Mouse (Mus musculus): ENCODE measurements at regions not wholly inside any gene's neighbourhood (a gene's known extent, or its start where the extent isn't known, plus 50 kb on each side); places are given as distances from the start of the nearest gene placed in this dataset.

- no peak overlapping the region for H3K4me2 ChIP-seq (ENCODE audit: low read depth, low read length, severe bottlenecking)
These were observed 233.8 kb downstream of the Sipa1l2 start for GRCm38 (mm10) chr8:125335575-125336370.

DNA sequence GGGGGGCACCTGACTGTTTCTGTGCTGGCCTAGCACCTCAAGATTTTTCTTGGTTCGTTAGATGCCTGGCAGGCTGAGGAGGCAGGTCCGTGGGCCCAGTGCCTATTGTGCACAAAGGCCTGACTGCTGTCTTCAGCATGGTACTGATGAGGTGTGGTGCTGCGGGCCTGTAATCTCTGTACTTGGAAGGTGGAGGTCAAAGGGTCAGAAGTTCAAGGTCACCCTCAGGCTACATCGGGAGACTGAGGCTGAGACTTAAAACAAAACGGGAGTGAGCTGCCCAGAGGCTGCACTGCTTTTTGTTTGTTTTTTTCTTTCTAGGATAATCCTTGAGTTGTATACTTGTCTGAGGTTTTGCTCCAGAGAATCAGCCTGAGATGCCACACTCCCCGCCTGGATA is 234.4 kb downstream of the Sipa1l2 start:
- Histone ChIP-seq H3K4me1 (replicated peaks; ENCODE audit: control insufficient read depth, insufficient read depth, low read length) (peaks cover 14% of the 10 kb centered on the region; the same call in 1 of the 2 replicates), H3K9me3 (ENCODE audit: control insufficient read depth, low read length) (no peaks in the 10 kb centered on the region), H3K27ac (ENCODE audit: low read depth, low read length) (no peak overlapping the region), H3K4me3 (ENCODE audit: low read depth, low read length) (no peak overlapping the region), H3K9ac (ENCODE audit: low read length) (no peak overlapping the region), H3K36me3 (ENCODE audit: control insufficient read depth, insufficient read depth, low read length) (no peaks in the 10 kb centered on the region), H3K4me2 (ENCODE audit: low read depth, low read length, severe bottlenecking) (no peak overlapping the region), H3K27me3 (ENCODE audit: control insufficient read depth, insufficient read depth, low read length) (no peaks in the 10 kb centered on the region)
- WGBS: 46% methylated on average over 6 of the region's 6 CpGs
- ATAC-seq (replicated peaks; ENCODE audit: low FRiP score) (peak; percentile 18; the same call in 1 of the 2 replicates), DNase-seq (ENCODE audit: low spot score) (no peak)

More at GRCm38 (mm10) chr8:125335575-125336370, 233.8 kb downstream of the Sipa1l2 start:
- Histone ChIP-seq H3K9ac (ENCODE audit: low read length) (0 out of 2 replicates have a peak overlapping the region, but pooled peaks have one; percentile 3), H3K9me3 (ENCODE audit: control insufficient read depth, low read length) (no peaks in the 10 kb centered on the region), H3K4me3 (ENCODE audit: low read depth, low read length) (no peak overlapping the region), H3K4me1 (replicated peaks; ENCODE audit: control insufficient read depth, insufficient read depth, low read length) (peaks cover 11% of the 10 kb centered on the region; the same call in 1 of the 2 replicates), H3K27ac (ENCODE audit: low read depth, low read length) (no peak overlapping the region), H3K36me3 (ENCODE audit: control insufficient read depth, insufficient read depth, low read length) (no peaks in the 10 kb centered on the region), H3K27me3 (ENCODE audit: control insufficient read depth, insufficient read depth, low read length) (no peaks in the 10 kb centered on the region)
- 0 out of 2 replicates have a peak, but pooled peaks have one; percentile 39 for ATAC-seq (replicated peaks; ENCODE audit: low FRiP score)
- 58% methylated on average over 28 of the region's 28 CpGs for WGBS
- no peak for DNase-seq (ENCODE audit: low spot score)

DNA sequence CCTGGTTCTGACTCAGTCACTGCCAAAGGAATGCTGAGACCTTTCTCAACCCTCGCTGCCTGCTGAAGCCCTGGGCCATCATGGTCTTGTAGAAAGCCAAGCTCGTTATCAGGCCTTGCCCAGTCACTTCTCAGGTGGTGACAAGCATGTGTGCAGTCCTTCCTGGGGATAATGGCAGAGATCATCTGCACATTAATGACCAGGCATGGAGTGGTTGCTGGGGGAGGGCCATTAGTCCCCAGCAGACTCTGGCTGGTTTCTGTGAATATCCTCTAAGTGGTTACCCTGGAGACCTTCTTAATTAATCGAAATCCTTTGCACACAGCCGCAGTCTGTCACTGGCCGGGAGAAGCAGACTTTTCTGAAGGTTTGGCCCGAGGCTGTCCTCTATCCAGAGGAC is 239.0 kb downstream of the Sipa1l2 start:
- WGBS: 43% methylated on average over 6 of the region's 6 CpGs
- H3K27me3 ChIP-seq (ENCODE audit: control insufficient read depth, insufficient read depth, low read length): no peaks in the 10 kb centered on the region
- H3K36me3 ChIP-seq (ENCODE audit: control insufficient read depth, insufficient read depth, low read length): no peaks in the 10 kb centered on the region
- H3K27ac ChIP-seq (ENCODE audit: low read depth, low read length): no peak overlapping the region
- H3K4me1 ChIP-seq (replicated peaks; ENCODE audit: control insufficient read depth, insufficient read depth, low read length): peaks cover 18% of the 10 kb centered on the region
- H3K4me2 ChIP-seq (ENCODE audit: low read depth, low read length, severe bottlenecking): no peak overlapping the region
- H3K4me3 ChIP-seq (ENCODE audit: low read depth, low read length): no peak overlapping the region
- no peak overlapping the region for H3K9ac ChIP-seq (ENCODE audit: low read length)
- ATAC-seq (replicated peaks; ENCODE audit: low FRiP score) (0 out of 2 replicates have a peak, but pooled peaks have one; percentile 51), DNase-seq (ENCODE audit: low spot score) (no peak)
- no peaks in the 10 kb centered on the region for H3K9me3 ChIP-seq (ENCODE audit: control insufficient read depth, low read length)

DNA sequence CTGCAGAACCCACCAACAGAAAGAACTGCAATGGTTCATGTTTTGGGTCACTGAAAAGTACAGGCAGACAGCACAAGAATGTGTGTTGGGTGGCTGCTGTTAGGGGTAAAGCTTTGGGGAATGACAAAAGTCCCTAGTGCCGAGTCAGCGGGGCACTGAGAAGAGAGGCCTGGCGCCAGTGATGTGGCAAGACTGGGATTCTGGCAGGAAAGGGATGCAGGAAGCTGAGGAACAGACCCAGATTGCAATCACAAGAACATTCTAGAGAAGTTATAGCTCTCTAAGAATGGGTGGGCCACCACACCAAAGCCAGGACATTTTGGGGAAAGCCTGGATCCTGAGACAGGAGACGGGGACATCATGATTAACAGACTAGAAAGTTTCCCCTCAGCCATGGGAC is 241.0 kb downstream of the Sipa1l2 start:
- H3K9me3 ChIP-seq (ENCODE audit: control insufficient read depth, low read length): no peaks in the 10 kb centered on the region
- no peak overlapping the region for H3K4me2 ChIP-seq (ENCODE audit: low read depth, low read length, severe bottlenecking)
- no peak overlapping the region for H3K9ac ChIP-seq (ENCODE audit: low read length)
- ATAC-seq (replicated peaks; ENCODE audit: low FRiP score) (no peak), DNase-seq (ENCODE audit: low spot score) (no peak)
- 89% methylated on average over 4 of the region's 4 CpGs for WGBS
- H3K4me1 ChIP-seq (replicated peaks; ENCODE audit: control insufficient read depth, insufficient read depth, low read length): peaks cover 15% of the 10 kb centered on the region
- no peaks in the 10 kb centered on the region; the same call in 1 of the 2 replicates for H3K27me3 ChIP-seq (ENCODE audit: control insufficient read depth, insufficient read depth, low read length)
- H3K36me3 ChIP-seq (ENCODE audit: control insufficient read depth, insufficient read depth, low read length): no peaks in the 10 kb centered on the region
- no peak overlapping the region for H3K27ac ChIP-seq (ENCODE audit: low read depth, low read length)
- H3K4me3 ChIP-seq (ENCODE audit: low read depth, low read length): no peak overlapping the region

- Histone ChIP-seq H3K27ac (ENCODE audit: low read depth, low read length) (0 out of 2 replicates have a peak overlapping the region, but pooled peaks have one; percentile 2), H3K4me1 (replicated peaks; ENCODE audit: control insufficient read depth, insufficient read depth, low read length) (peaks cover 15% of the 10 kb centered on the region)
- ATAC-seq (replicated peaks; ENCODE audit: low FRiP score): peak; percentile 34; the same call in 1 of the 2 replicates
These were observed 241.9 kb downstream of the Sipa1l2 start for GRCm38 (mm10) chr8:125327551-125328262.

GRCm38 (mm10) chr8:125327006-125327405 is 242.6 kb downstream of the Sipa1l2 start:
- 78% methylated on average over 6 of the region's 6 CpGs for WGBS
- Histone ChIP-seq H3K9ac (ENCODE audit: low read length) (no peak overlapping the region), H3K27ac (ENCODE audit: low read depth, low read length) (no peak overlapping the region), H3K4me3 (ENCODE audit: low read depth, low read length) (no peak overlapping the region), H3K4me1 (replicated peaks; ENCODE audit: control insufficient read depth, insufficient read depth, low read length) (peaks cover 18% of the 10 kb centered on the region), H3K4me2 (ENCODE audit: low read depth, low read length, severe bottlenecking) (no peak overlapping the region), H3K9me3 (ENCODE audit: control insufficient read depth, low read length) (no peaks in the 10 kb centered on the region), H3K27me3 (ENCODE audit: control insufficient read depth, insufficient read depth, low read length) (no peaks in the 10 kb centered on the region; the same call in 1 of the 2 replicates), H3K36me3 (ENCODE audit: control insufficient read depth, insufficient read depth, low read length) (no peaks in the 10 kb centered on the region)
- ATAC-seq (replicated peaks; ENCODE audit: low FRiP score) (no peak), DNase-seq (ENCODE audit: low spot score) (no peak)

More at GRCm38 (mm10) chr8:125327551-125328262, 241.9 kb downstream of the Sipa1l2 start:
- Histone ChIP-seq H3K36me3 (ENCODE audit: control insufficient read depth, insufficient read depth, low read length) (no peaks in the 10 kb centered on the region), H3K4me2 (ENCODE audit: low read depth, low read length, severe bottlenecking) (peak overlapping the region; percentile 8; the same call in 1 of the 2 replicates), H3K27me3 (ENCODE audit: control insufficient read depth, insufficient read depth, low read length) (no peaks in the 10 kb centered on the region; the same call in 1 of the 2 replicates), H3K9ac (ENCODE audit: low read length) (no peak overlapping the region), H3K9me3 (ENCODE audit: control insufficient read depth, low read length) (no peaks in the 10 kb centered on the region), H3K4me3 (ENCODE audit: low read depth, low read length) (no peak overlapping the region)
- no peak for DNase-seq (ENCODE audit: low spot score)
- WGBS: 36% methylated on average over 13 of the region's 13 CpGs

- Histone ChIP-seq H3K36me3 (ENCODE audit: control insufficient read depth, insufficient read depth, low read length) (no peaks in the 10 kb centered on the region), H3K4me3 (ENCODE audit: low read depth, low read length) (no peak overlapping the region), H3K27me3 (ENCODE audit: control insufficient read depth, insufficient read depth, low read length) (no peaks in the 10 kb centered on the region; the same call in 1 of the 2 replicates), H3K27ac (ENCODE audit: low read depth, low read length) (no peak overlapping the region), H3K9me3 (ENCODE audit: control insufficient read depth, low read length) (no peaks in the 10 kb centered on the region), H3K9ac (ENCODE audit: low read length) (no peak overlapping the region), H3K4me2 (ENCODE audit: low read depth, low read length, severe bottlenecking) (no peak overlapping the region), H3K4me1 (replicated peaks; ENCODE audit: control insufficient read depth, insufficient read depth, low read length) (peaks cover 17% of the 10 kb centered on the region)
- DNase-seq (ENCODE audit: low spot score) (no peak), ATAC-seq (replicated peaks; ENCODE audit: low FRiP score) (no peak)
- 89% methylated on average over 6 of the region's 6 CpGs for WGBS
These were observed 243.9 kb downstream of the Sipa1l2 start for GRCm38 (mm10) chr8:125325736-125326135.

DNA sequence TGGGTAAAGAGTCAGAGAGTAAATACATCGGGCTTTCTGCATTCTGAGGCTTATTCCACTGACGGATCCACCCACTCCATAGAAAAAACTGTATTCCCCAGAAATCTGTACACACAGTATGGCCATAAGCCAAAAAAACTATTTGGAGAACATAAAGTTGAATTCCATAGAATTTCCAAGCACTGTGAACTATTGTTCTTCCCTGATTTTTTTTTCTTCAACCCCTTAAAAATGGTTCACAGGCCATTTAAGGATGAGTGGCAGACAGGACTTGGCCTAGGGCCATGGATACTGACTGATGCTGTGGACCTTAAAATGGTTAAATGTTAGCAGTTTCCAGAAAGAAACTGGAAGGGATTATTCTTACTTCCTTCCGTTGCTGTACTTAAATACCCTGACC is 247.0 kb downstream of the Sipa1l2 start:
- WGBS: 65% methylated on average over 3 of the region's 3 CpGs
- H3K9me3 ChIP-seq (ENCODE audit: control insufficient read depth, low read length): no peaks in the 10 kb centered on the region
- no peaks in the 10 kb centered on the region for H3K36me3 ChIP-seq (ENCODE audit: control insufficient read depth, insufficient read depth, low read length)
- peaks cover 9% of the 10 kb centered on the region; the same call in 1 of the 2 replicates for H3K4me1 ChIP-seq (replicated peaks; ENCODE audit: control insufficient read depth, insufficient read depth, low read length)
- DNase-seq (ENCODE audit: low spot score) (no peak), ATAC-seq (replicated peaks; ENCODE audit: low FRiP score) (no peak)
- no peak overlapping the region for H3K4me3 ChIP-seq (ENCODE audit: low read depth, low read length)
- no peak overlapping the region for H3K27ac ChIP-seq (ENCODE audit: low read depth, low read length)
- H3K27me3 ChIP-seq (ENCODE audit: control insufficient read depth, insufficient read depth, low read length): no peaks in the 10 kb centered on the region; the same call in none of the 2 replicates
- no peak overlapping the region for H3K4me2 ChIP-seq (ENCODE audit: low read depth, low read length, severe bottlenecking)
- no peak overlapping the region for H3K9ac ChIP-seq (ENCODE audit: low read length)

Data from forebrain, embryonic 11.5 days (tissue).